Mouse (Mus musculus): ENCODE results near the gene Commd9. TPM values are rescaled to one million over a fixed set of nuclear protein-coding genes. Genes with fewer than 3 reads are reported as not detected.

Gene Commd9
- polyA plus RNA-seq, 1 experiment: 88.4 TPM

DNA sequence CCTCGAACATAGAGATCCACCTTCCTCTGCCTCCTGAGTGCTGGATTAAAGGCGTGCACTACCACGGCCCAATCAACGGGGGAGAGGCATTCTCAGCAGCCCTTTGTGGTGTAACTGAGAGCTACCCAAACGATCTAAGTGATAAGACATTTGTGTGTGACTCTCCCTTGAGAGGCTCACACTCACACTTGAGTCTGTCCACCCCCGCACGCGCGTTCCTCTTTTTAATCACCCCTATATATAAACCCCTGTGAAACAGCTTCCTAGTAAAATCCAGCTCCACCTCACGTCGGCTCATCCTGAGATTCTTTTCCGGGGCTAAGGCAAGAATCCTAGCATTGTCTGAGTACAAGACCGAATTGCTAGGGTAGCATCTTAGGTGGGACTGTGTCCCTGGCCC is 22.7 kb downstream of the Commd9 start:
- peak; percentile 53 to 74 for DNase-seq (ENCODE audit: extremely low spot score in 1 of 2, low spot score in 1 of 2)

DNA sequence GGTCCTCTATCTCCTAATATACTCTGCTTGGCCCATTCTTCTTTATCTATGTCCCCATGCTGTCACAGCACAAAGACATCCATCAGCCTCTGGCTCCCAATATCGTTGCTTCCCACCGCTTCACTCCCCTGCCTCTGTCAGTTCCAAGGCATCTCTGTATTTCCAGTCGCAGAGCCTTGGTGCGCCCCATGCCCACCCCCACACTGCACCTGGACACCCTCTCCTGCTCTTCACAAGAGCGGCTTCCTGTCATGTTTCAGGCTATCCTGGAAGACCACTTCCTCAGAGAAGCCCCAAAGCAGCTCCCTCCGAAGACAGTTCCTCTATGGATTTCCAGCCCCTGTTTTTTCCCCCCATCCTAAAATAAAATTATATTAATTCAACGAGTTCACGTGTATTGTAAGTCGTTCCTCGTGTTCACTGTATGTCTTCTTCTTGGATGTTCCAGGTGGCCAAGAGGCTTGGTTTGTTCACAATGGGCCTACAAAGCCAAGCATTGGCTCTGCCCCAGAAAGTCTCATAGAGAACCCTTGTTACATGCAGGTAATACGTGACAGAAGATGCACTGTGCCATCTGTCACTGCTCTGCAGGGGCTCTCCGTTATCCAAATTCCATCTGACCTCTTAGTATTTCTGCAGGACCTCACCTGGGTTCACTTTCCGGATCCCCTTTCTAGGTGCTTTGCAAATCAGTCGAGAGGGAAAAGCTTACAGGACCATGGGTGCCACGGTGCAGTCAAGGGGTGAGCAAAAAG is 23.5 kb downstream of the Commd9 start:
- DNase-seq (ENCODE audit: extremely low spot score in 1 of 2, low spot score in 1 of 2): no peak

DNA sequence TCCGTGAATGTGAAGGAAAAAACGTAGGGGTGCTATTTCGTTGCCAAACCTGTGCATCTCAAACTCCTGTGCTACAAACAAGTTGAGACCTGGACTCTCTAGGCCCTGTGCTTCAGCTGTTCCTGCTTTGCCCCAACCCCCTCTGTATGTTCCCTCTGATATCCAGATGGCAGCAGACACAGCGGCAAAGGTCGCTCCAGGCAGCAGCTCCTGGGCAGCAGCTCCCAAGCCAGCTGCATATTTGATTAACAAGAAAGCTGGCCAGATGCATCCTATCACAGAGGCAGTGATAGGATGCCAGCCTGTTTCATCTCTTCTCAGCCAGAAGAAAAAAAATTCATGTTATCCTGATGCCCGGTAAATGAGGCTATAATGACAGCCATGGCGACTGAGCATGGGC is 32.5 kb downstream of the Commd9 start:
- no peak for DNase-seq (ENCODE audit: extremely low spot score in 1 of 2, low spot score in 1 of 2)

DNA sequence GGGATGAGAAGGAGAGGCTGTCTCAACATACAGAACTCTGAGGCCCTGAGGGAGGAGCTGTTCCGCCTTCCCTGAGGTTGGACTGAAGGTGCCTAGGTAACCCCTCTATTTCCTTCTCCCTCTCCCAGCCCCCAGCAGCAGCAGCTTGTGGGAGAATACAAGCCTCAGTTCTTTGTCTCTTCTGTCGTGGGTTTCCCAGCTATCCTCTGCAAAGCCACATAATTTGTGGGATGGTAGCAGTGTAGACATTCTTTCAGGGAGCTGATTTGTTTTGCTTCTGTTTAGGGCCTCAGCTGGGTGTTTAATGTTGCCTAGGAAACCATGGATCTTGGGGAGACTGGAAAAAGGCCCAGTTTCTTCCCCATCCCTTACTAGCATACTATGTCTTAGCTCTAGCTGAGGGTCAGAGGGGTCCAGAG is 34.1 kb downstream of the Commd9 start:
- peak in 1 of 2 experiments; percentile 15 for DNase-seq (ENCODE audit: extremely low spot score in 1 of 2, low spot score in 1 of 2)

- DNase-seq (ENCODE audit: extremely low spot score in 1 of 2, low spot score in 1 of 2): no peak
Measured at GRCm38 (mm10) chr2:101922302-101922701, 36.3 kb downstream of the Commd9 start.

DNA sequence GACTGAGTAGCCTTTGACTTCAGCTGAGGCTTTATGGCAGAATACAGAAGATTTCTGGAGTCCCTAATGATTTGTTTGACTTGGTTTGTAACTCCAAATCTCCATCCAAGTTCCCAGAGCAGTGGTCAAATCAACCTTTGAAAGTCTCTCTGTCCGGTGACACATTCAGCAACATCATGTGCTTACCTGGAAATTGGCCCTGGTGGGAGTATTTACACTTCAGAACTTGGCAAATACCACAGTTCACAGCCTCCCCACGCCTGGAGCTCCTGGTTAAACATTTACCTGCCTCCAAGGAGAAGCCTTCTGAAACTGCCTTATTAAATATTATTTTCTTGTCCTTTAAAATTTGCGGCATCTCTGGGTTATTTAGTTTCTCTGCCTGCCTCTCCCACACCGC is 37.1 kb downstream of the Commd9 start:
- DNase-seq (ENCODE audit: extremely low spot score in 1 of 2, low spot score in 1 of 2): no peak

DNA sequence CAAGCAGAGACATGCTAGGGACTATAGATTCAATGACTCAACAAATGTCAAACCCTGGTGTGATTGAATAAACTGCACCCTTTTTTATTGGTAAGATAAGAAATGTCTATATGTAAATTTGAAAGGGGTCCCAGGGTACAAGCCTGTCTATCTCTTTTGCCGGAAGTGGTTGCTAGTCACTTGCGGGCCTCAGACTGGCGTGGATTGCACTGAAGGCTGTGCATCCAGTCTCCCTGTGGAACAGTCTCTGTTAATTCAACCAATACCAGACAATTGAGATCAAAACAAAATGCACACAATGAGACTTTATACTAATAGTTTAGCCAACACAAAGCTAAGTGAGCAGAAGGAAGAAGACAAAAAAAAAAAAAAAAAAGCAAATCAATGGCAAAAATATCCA is 39.1 kb downstream of the Commd9 start:
- no peak for DNase-seq (ENCODE audit: extremely low spot score in 1 of 2, low spot score in 1 of 2)

GRCm38 (mm10) chr2:101925591-101926188 is 39.6 kb downstream of the Commd9 start:
- DNase-seq (ENCODE audit: extremely low spot score in 1 of 2, low spot score in 1 of 2): no peak

- DNase-seq (ENCODE audit: extremely low spot score in 1 of 2, low spot score in 1 of 2): no peak
Measured at GRCm38 (mm10) chr2:101932169-101932936, 46.3 kb downstream of the Commd9 start.

GRCm38 (mm10) chr2:101933301-101933700 is 47.3 kb downstream of the Commd9 start:
- DNase-seq (ENCODE audit: extremely low spot score in 1 of 2, low spot score in 1 of 2): no peak

- DNase-seq (ENCODE audit: extremely low spot score in 1 of 2, low spot score in 1 of 2): no peak
Measured at GRCm38 (mm10) chr2:101935006-101935405, 49.0 kb downstream of the Commd9 start.

GRCm38 (mm10) chr2:101950716-101951520 is 64.9 kb downstream of the Commd9 start:
- peak in 1 of 2 experiments; percentile 17 for DNase-seq (ENCODE audit: extremely low spot score in 1 of 2, low spot score in 1 of 2)

Other genes starting within 250 kb of the Commd9 start
- 0.04 and 0.06 TPM in 2 replicates for gene Rag1, start 236.7 kb upstream of the Commd9 start, polyA plus RNA-seq (2012; rRNA removed)
- gene B230118H07Rik, start 236.7 kb upstream of the Commd9 start, polyA plus RNA-seq (2012; rRNA removed): 35.1 and 40.5 TPM in 2 replicates
- gene Traf6, start 207.8 kb upstream of the Commd9 start, polyA plus RNA-seq (2012; rRNA removed): 9.3 and 9.7 TPM in 2 replicates
- gene Prr5l, start 3.2 kb upstream of the Commd9 start, polyA plus RNA-seq (2012; rRNA removed): 12.0 and 12.5 TPM in 2 replicates

Measured in frontal cortex, adult 2 months (tissue).